Mouse (Mus musculus) olfactory bulb, adult 2 months (tissue): ENCODE measurements around the gene Man1c1. TPM values are rescaled to one million over a fixed set of nuclear protein-coding genes. Genes with fewer than 3 reads are reported as not detected.

Experiments
- H3K27ac ChIP-seq: fragments of 200-500 bp; 2 replicates; pipeline ENCODE4 v1.5.1; 2012; ENCODE audit warnings: low read depth, low read length; ENCODE audit not compliant: insufficient read depth
- H3K4me1 ChIP-seq: fragments of 200-500 bp; 2 replicates; pipeline ENCODE4 v1.6.1; 2012; ENCODE audit warnings: low read length; ENCODE audit not compliant: control insufficient read depth, insufficient read depth
- H3K4me3 ChIP-seq: fragments of 200-500 bp; 2 replicates; pipeline ENCODE4 v1.5.1; 2012; ENCODE audit warnings: mild to moderate bottlenecking, low read depth, low read length, moderate library complexity; ENCODE audit not compliant: insufficient read depth
- CTCF ChIP-seq: fragments of 200-500 bp; IDR thresholded peaks from 2 replicates; pipeline ENCODE4 v1.5.1; 2012; ENCODE audit warnings: low read depth, mild to moderate bottlenecking, low read length, moderate library complexity; ENCODE audit not compliant: insufficient read depth
- POLR2A ChIP-seq: fragments of 200-500 bp; IDR thresholded peaks from 2 replicates; pipeline ENCODE4 v1.6.1; 2012; ENCODE audit warnings: mild to moderate bottlenecking, low read depth, low read length, moderate library complexity; ENCODE audit not compliant: insufficient read depth
- WGBS: fragments of 180-500 bp; shearing (Covaris S2); methylation state at CpG from one replicate; pipeline ENCODE4 v1.1.7; 2018; 5-methylcytosine and 5-hydroxymethylcytosine counted together
- polyA plus RNA-seq: library from polyadenylated mRNA; stranded (reverse); fragments of >200 nt; gene quantifications from 2 replicates; pipeline ENCODE4 v1.2.4, GENCODE M21; 2012; ENCODE audit warnings: low replicate concordance; ENCODE audit not compliant: missing spikeins, insufficient read depth, insufficient read length

Gene Man1c1
- polyA plus RNA-seq, 1 experiment = not detected

GRCm38 (mm10) chr4:134620246-134620645, 83.8 kb downstream of the Man1c1 start:
- Histone ChIP-seq H3K4me1 (peaks cover 6% of the 10 kb centered on the region), H3K4me3 (no peak overlapping the region), H3K27ac (no peak overlapping the region)
- 91% methylated on average over 8 of the region's 8 CpGs for WGBS
- TF ChIP-seq CTCF (no peak), POLR2A (no peak)

DNA sequence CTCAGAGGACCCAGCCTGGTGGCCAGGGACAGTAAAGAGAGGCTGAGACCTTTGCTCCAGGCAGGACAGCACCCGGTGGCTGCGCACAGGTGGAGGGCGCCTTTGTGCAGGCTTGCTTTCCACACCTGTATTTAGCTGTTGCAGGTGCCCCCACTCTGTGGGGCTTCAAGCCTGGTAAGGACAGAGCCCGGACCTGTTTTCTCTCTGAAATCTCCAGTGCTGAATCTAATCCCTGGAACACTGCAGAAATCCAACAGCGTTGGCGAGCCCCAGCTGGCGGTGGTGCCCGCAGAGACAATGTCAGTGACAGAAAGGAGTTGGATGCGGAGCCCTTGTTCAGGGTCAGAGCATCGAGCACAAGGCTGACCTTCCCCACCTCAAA, 84.6 kb downstream of the Man1c1 start:
- Histone ChIP-seq H3K27ac (no peak overlapping the region), H3K4me1 (peaks cover 5% of the 10 kb centered on the region), H3K4me3 (no peak overlapping the region)
- 76% methylated on average over 10 of the region's 10 CpGs for WGBS
- TF ChIP-seq CTCF (no peak), POLR2A (no peak)

- 83% methylated on average over 13 of the region's 13 CpGs for WGBS
- Histone ChIP-seq H3K4me3 (no peak overlapping the region), H3K27ac (no peak overlapping the region), H3K4me1 (no peaks in the 10 kb centered on the region; the same call in 1 of the 2 replicates)
- no peak for TF ChIP-seq POLR2A
Observed at GRCm38 (mm10) chr4:134618810-134619488, 85.1 kb downstream of the Man1c1 start.

DNA sequence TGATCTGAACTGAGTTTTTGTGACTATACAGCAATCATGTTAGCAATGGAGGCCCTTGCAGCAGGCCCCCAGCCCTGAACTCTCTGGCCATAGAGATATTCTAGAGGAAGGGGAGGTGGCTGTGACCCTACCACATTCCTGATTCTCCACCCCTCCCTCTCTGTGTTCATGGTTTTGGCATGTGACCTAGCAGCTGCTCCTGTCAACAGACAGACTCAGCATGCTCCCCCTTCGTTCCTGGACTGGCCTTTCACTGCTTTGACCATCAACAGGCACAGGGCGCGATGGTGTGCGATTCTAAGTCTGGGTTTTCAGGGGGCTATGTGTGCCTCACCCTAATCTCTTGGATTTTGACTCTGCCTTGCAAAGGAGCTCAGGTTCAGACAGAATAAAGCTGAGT, 86.3 kb downstream of the Man1c1 start:
- Histone ChIP-seq H3K27ac (no peak overlapping the region), H3K4me3 (no peak overlapping the region), H3K4me1 (no peaks in the 10 kb centered on the region; the same call in 1 of the 2 replicates)
- TF ChIP-seq CTCF (no peak), POLR2A (no peak)
- WGBS = 89% methylated on average over 4 of the region's 4 CpGs

GRCm38 (mm10) chr4:134615929-134616625, 88.0 kb downstream of the Man1c1 start:
- TF ChIP-seq POLR2A = no peak
- no peak for TF ChIP-seq CTCF
- H3K4me3 ChIP-seq = no peak overlapping the region
- 75% methylated on average over 15 of the region's 15 CpGs for WGBS
- no peak overlapping the region for H3K27ac ChIP-seq
- H3K4me1 ChIP-seq = peaks cover 2% of the 10 kb centered on the region; the same call in 1 of the 2 replicates

- 81% methylated on average over 16 of the region's 16 CpGs for WGBS
- no peak overlapping the region for H3K27ac ChIP-seq
- H3K4me1 ChIP-seq = peaks cover 2% of the 10 kb centered on the region; the same call in 1 of the 2 replicates
- TF ChIP-seq POLR2A (no peak), CTCF (no peak)
- H3K4me3 ChIP-seq = no peak overlapping the region
Observed at GRCm38 (mm10) chr4:134612070-134612667, 91.9 kb downstream of the Man1c1 start.

- no peak overlapping the region for H3K27ac ChIP-seq
- WGBS = 82% methylated on average over 3 of the region's 3 CpGs
- no peak for TF ChIP-seq CTCF
- no peak for TF ChIP-seq POLR2A
Observed at GRCm38 (mm10) chr4:134610616-134611015, 93.5 kb downstream of the Man1c1 start.

GRCm38 (mm10) chr4:134607679-134608078, 96.4 kb downstream of the Man1c1 start:
- Histone ChIP-seq H3K4me1 (peaks cover 29% of the 10 kb centered on the region), H3K27ac (no peak overlapping the region), H3K4me3 (no peak overlapping the region)
- 88% methylated on average over 5 of the region's 5 CpGs for WGBS
- TF ChIP-seq CTCF = no peak
- TF ChIP-seq POLR2A = no peak

More at GRCm38 (mm10) chr4:134610616-134611015, 93.5 kb downstream of the Man1c1 start:
- no peak overlapping the region for H3K4me3 ChIP-seq
- peaks cover 12% of the 10 kb centered on the region for H3K4me1 ChIP-seq

DNA sequence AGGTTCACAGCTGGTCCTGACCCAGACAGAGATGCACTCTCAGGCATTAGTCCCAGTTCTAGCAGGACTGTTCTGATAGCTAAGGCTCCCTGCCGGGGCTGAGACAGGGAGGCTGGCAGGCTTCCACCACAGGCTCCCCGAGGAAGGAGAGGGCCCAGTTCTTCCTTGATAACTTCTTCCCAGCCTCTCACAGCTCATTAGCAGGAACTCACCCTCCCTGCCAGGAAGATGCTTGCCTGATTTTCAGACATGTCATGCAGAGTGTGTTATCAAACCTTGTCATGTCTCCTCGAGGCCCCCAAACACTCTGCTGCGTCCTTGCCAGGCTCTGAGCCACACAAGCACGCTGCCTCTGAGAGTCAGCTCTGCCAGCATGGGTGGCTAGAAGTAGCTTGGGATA, 98.0 kb downstream of the Man1c1 start:
- H3K4me1 ChIP-seq = peaks cover 40% of the 10 kb centered on the region
- no peak overlapping the region for H3K27ac ChIP-seq
- no peak for TF ChIP-seq CTCF
- H3K4me3 ChIP-seq = no peak overlapping the region
- 39% methylated on average over 5 of the region's 5 CpGs for WGBS
